Mouse (Mus musculus) embryonic stem cell, embryonic (primary cell): ENCODE data around the gene Sfxn2.

Experiments used
- CTCF ChIA-PET, 4 experiments: fragments of 300-600 bp in 2 of 4; fragments of 350-600 bp in 2 of 4; sonication (Branson Sonifier 250); formaldehyde crosslinking; loops; one replicate each; lab custom pipeline; 2022; ENCODE audit warnings: inconsistent platforms in 2 of 4; lab: Charles Lee
- POLR2A ChIA-PET, 4 experiments: fragments of 300-600 bp in 2 of 4; fragments of 350-600 bp in 2 of 4; sonication (Branson Sonifier 250); formaldehyde crosslinking; loops; one replicate each; lab custom pipeline; 2022; ENCODE audit warnings: antibody characterized with exemption in 4 of 4, inconsistent platforms in 1 of 4; lab: Charles Lee

The Sfxn2 gene

DNA sequence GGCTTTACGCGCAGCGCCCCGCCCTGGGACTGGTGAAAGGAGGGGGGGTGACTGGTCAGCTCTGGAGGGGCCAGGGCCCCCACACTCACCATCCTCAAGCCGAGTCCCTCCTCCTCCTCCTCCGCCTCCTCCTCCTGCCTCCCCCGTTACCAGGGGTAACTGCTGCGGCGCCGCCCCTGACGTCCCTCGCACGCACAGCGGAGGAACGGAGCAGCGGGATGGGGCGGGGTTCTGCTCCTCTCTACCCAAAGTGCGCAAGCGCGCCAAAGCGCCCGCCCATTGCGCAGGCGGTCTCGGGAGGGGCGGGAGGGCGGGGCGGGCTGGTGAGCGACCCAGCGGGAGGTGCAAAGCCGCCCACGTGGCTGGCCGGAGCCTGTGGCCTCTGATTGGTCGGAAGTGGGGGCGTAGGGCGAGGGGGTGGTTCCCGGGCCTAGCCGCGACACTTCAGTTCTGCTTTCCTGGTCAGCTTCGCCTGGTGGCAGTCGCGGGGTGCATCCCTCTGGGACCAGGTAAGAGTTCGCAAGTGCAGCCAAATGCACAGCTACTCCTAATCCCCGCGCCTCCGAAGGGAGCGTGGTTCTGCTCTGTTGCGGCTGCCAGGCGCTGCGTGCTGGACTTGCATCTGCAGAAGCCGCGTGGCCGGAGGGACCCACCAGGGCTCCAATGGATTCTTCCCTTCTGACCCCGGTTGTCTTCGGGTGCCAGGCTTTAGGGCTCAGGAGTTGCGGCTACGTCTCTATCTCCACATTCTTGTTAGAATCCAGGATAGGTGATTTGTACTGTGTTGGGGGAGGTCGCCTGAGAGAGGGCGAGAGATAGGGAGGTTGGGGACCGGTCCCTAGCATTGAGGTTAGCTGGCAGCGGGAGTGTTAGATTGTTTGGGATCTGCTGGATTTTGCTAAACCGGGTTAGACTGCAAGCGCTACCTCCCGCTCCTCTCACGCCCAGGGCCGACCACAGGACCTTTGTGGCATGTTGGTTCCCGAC, at the start of gene Sfxn2, which contains the start of gene Arl3:
Gene Sfxn2, plus strand, starts transcription at position 415 of the 987 bp plus-strand sequence.
Gene Arl3, minus strand, starts transcription at position 248 of the 987 bp plus-strand sequence.
- ChIA-PET POLR2A (interaction anchor here in 3 of 4 experiments (0.5 to 7.0 kb wide), 48 partner anchors 8 to 1235 kb away, joined by 3 to 43 read pairs (median 4); partner anchors contain the start of genes Wbp1l (in 3 of the 3), Cnnm2 (in 1 of the 3), Cyp17a1 (in 1 of the 3) and Sufu (in 1 of the 3)), CTCF (interaction anchor here (0.6 to 2.9 kb wide), 16 partner anchors 10 to 303 kb away, joined by 3 to 14 read pairs (median 4); partner anchors contain the start of gene Wbp1l (in 1 of the 4))

DNA sequence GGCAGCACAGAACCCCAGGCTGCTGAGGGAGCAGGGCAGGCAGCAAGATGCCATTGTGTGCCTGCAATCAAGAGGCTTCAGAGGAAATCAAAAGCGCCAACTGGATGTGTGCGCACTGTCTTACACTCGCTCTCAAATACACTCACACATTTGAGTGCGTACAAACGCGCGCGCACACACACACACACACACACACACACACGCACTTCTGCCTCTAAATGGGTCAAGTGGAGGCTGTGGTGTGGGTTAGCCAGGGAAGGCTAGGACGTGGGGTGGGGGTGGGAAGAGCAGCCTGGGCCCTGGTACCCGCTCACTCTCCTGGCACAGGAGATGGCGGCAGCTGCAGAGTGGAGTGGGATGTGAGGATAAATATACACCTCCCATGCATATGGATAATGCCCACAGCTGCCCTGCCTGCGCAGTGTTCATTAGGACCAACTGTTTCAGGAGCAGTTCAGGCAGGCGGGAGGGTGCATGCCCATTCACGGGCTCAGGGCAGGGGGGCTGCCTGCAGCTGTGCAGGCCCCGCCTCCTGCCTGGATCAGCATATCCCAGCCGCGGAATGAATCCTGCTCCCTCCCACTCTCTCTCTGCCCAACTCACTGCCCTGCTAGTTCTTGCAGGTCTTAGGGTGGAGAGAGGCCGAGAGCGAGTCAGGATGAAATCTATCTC, 49.5 kb upstream of the Sfxn2 start:
- ChIA-PET CTCF (interaction anchor here in 3 of 4 experiments (1.0 to 2.6 kb wide), 10 partner anchors 9 to 387 kb away, joined by 3 to 27 read pairs (median 8); partner anchors contain the start of gene Sufu (in 1 of the 3)), POLR2A (interaction anchor here in 3 of 4 experiments (0.6 to 20.7 kb wide), 35 partner anchors 8 to 455 kb away, joined by 3 to 534 read pairs (median 4); partner anchors contain the start of genes Trim8 (in 2 of the 3), Arl3 (in 1 of the 3), Sfxn2 (in 1 of the 3) and Sufu (in 1 of the 3))

DNA sequence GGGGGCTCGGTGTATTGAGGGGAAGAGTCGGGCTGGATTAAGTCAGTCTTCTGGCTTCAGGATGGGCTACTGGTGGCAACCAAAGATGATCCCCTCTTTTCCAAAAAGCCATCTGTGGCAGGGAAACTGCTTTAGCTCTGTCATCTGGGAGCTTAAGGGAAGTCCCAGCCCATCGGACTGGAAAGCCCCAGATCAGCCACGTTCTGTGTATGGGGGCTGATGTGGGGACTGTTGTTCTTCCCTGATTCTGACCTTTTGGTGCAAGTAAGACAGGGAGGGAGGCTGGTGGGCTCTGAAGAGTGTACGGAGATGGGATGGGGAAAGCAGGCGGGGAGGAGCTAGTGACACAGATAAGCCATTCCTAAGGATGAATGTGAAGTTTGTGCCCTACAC, 49.0 kb upstream of the Sfxn2 start:
- ChIA-PET POLR2A (interaction anchor here (0.6 to 20.7 kb wide), 38 partner anchors 8 to 544 kb away, joined by 3 to 534 read pairs (median 4); partner anchors contain the start of genes Arl3 (in 2 of the 4), Sfxn2 (in 2 of the 4), Sufu (in 2 of the 4) and Trim8 (in 2 of the 4)), CTCF (interaction anchor here (0.5 to 2.6 kb wide), 19 partner anchors 8 to 388 kb away, joined by 3 to 27 read pairs (median 4); partner anchors contain the start of genes Sufu (in 1 of the 4) and Trim8 (in 1 of the 4))

DNA sequence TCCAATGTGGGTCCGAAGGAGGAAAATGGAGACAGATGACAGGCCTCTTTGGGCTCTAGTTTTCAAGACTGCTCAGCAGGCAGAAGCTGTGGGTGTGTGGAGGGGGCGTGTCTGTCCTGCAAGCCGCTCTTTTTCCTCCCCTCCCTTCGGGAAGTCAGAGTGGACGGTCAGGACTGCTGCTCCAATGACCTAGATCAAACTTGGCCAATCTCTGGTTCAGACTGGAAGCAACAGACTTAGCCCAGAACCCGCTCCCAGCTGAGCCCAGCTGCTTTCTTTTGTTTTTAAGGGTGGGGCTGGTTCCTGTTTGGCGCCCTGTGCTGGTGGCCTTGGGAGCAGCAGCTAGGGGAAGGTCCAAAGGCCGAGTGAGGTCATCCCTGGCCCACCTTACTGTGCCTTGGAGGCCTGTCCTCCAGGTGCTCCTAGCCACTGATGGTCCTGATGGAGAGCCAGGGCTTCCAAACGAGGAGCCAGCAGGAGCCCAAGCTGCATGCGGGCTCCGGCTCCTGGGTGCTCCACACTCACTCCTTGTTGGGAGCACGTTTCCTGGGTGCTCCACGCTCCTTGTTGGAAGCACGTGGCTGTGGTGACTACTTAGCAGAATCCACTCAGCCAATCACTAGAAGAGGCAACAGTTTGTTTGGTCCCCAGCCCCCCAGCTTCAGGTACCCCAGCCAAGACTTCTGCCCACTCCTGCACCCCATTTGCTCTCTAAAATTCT, 48.4 kb upstream of the Sfxn2 start:
- CTCF ChIA-PET = interaction anchor here (0.5 to 2.6 kb wide), 18 partner anchors 9 to 388 kb away, joined by 3 to 27 read pairs (median 4); partner anchors contain the start of genes Sufu (in 1 of the 4) and Trim8 (in 1 of the 4)

DNA sequence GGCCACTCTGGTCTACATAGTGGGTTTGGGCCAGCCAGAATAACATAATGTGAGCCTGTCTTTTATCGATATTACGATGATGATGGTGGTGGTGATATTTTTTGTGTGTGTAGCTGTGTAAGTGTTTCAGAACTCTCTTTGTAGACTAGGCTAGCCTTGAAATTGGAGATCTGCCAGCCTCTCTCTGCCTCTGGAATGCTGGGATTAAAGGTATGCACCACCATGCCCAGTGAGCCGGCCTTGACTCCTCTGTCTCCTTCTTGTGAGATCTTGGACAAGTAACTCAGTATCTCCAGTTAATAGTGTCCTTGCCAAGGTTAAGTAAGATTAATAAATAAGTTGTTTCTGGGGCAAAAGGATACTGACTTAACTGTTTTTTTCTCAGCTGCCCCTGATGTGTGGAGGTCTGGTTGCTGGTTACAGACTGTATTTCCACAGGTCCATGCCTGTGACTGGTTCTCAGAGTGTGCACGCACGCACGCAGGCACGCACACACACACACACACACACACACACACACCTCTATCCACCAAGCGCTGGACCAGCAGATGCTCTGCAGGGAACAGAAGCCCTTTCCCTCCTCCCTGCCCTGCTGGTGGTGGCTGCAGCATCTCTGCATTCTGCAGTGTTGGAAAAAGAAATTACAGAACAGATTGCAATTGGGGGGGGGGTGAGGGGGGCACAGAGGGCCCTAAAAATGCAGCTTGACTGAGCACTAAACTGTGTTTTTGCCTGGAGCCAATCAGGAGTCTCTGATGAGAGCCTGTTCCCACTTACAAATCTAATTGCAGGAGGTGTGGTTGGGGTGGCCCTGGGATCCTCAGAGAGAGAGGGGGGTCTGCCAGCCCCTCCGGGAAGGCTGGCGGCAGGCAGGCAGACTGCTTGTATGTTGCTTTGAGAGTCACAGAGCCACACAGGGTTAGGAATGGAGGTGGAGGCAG, 47.2 kb upstream of the Sfxn2 start:
- ChIA-PET CTCF (interaction anchor here in 3 of 4 experiments (0.7 to 2.6 kb wide), 6 partner anchors 8 to 181 kb away, joined by 3 to 27 read pairs (median 4); no protein-coding TSS in a partner anchor), POLR2A (interaction anchor here in 2 of 4 experiments (0.5 to 20.7 kb wide), 13 partner anchors 7 to 542 kb away, joined by 3 to 534 read pairs (median 5); partner anchors contain the start of genes Trim8 (in 2 of the 2), Actr1a (in 1 of the 2) and Taf5 (in 1 of the 2))

More for the DNA sequence above, 48.4 kb upstream of the Sfxn2 start:
- POLR2A ChIA-PET = interaction anchor here (0.5 to 20.7 kb wide), 38 partner anchors 9 to 543 kb away, joined by 3 to 534 read pairs (median 4); partner anchors contain the start of genes Arl3 (in 2 of the 4), Sfxn2 (in 2 of the 4), Sufu (in 2 of the 4) and Trim8 (in 2 of the 4)

DNA sequence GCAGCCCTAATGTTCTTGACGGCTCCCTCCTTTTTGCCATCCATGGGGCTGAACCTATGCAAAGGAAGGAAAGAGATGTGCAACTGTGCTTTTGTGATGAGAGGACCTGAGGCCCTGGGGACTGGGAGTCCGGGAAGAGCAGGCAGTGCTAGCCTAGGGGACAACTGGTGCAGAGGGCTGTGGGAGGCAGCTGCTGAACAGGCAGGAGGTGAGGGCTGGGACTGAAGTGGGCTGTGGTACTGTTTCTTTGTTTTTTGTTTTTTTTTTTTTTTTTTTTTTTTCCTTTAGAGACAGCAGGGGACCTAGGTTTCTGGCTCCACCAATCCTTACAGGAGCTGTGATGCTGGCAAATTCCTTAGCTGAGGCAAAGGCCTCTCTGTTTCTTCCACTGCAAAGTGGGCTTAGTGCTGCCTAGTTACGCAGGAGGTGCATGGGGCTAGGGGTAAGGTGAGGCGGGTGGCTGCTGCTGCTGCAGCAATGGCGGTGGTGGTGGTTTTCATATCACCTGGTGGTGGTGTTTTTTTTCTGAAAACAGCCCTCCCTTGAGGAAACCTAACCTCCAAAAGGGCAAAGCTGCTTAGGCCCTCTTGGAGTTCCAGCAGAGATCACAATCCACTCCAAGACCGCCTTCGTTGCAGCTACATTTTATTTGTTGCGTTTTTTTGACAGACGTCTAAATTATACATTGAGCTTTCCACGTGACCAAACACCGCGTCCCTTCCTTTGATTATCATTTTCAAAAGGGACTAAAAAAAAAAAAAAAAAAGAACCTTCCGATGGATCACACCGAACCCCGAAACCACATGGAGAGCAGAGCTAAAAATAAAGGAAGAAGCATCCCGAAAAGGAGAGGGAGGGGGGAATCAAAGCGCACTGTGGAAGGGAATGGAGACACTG, 45.3 kb upstream of the Sfxn2 start:
- POLR2A ChIA-PET = interaction anchor here (0.6 to 20.7 kb wide), 31 partner anchors 9 to 1523 kb away, joined by 3 to 534 read pairs (median 3); partner anchors contain the start of genes Arl3 (in 1 of the 4), Cuedc2 (in 1 of the 4), Sfxn2 (in 1 of the 4) and Trim8 (in 1 of the 4)
- CTCF ChIA-PET = interaction anchor here in 3 of 4 experiments (0.5 to 3.5 kb wide), 13 partner anchors 11 to 381 kb away, joined by 3 to 28 read pairs (median 5); partner anchors contain the start of gene As3mt (in 1 of the 3)

DNA sequence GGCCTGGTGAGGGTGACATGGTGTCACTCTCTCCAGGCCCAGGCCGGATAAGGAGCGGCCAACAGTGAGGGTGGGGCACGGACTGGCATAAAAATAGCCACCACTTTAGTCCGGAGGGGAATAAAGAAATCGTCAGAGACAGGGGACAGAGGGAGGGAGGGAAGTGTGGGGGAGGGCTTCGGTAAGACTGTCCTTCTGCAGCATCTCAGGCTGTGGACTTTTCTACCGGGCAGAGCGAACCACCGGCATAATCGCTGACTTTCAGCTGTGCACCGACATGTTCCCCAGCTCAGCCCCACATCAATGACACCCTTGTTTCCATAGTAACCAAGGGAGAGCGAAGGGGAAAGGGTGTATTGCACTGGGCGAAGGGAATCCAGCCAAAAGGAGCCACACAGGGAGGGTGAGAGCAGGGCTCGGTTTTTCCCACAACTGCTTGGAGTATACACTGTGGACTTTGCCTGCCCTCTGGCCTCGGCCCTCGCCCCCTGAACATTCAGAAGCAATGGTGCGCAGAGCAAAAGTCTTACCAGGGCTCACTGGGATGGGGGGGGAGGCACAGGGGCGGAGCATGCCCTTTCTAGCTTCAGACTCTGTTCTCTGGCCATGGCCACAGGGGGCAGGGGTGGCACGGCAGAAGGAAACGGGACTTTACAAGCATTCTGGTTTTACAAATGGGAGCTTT, 44.5 kb upstream of the Sfxn2 start:
- POLR2A ChIA-PET = interaction anchor here (0.6 to 20.7 kb wide), 28 partner anchors 9 to 190 kb away, joined by 3 to 534 read pairs (median 4); partner anchors contain the start of genes Arl3 (in 1 of the 4), Cuedc2 (in 1 of the 4), Sfxn2 (in 1 of the 4) and Trim8 (in 1 of the 4)
- CTCF ChIA-PET = interaction anchor here (0.6 to 3.5 kb wide), 15 partner anchors 9 to 637 kb away, joined by 3 to 28 read pairs (median 5); partner anchors contain the start of gene Sufu (in 2 of the 4)

DNA sequence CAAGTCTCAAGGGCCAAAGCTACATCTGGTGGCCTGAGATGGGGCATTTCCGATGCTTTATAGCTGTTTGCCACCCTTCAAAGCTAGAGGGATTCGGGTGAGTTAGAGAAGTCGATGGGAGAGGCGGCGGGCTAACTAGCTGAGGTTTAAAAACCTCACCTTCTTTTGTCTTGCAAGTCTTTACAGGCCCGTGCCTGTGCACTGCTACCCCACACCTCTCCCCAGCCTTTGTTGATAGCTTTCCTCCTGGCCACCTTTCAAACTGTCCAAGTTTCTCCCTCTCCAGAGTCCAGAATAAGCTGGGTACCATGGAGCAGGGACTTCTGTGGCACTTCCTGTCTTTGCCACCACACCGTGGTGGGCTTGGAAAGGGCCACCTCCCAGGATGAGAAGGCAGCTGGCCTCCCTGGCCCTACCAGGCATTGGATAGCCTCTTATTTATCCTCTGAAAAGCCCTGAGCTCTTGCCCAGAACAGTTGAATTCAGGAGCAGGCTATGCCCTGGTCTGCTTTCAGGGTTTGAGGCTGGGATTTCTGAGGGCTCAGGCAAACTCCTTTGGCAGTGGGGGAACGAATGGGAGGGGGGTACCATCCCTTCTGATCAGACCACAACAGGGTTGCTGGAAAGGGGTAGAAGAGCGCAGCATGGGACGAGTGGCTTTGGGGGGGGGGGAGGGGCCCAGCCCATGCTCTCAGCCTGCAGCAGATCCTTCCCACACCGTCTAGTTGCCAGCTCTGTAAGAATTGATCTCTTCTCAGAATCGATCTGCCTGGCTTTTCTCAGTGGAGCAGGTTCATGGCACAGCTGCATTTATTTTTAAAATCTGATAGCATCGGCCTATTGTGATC, 43.3 kb upstream of the Sfxn2 start:
- POLR2A ChIA-PET = interaction anchor here in 3 of 4 experiments (0.6 to 20.7 kb wide), 45 partner anchors 7 to 484 kb away, joined by 3 to 534 read pairs (median 4); partner anchors contain the start of genes Arl3 (in 2 of the 3), Sfxn2 (in 2 of the 3), Sufu (in 1 of the 3) and Trim8 (in 1 of the 3)
- CTCF ChIA-PET = interaction anchor here (0.6 to 3.5 kb wide), 23 partner anchors 8 to 635 kb away, joined by 3 to 28 read pairs (median 4); partner anchors contain the start of gene Sufu (in 3 of the 4)

DNA sequence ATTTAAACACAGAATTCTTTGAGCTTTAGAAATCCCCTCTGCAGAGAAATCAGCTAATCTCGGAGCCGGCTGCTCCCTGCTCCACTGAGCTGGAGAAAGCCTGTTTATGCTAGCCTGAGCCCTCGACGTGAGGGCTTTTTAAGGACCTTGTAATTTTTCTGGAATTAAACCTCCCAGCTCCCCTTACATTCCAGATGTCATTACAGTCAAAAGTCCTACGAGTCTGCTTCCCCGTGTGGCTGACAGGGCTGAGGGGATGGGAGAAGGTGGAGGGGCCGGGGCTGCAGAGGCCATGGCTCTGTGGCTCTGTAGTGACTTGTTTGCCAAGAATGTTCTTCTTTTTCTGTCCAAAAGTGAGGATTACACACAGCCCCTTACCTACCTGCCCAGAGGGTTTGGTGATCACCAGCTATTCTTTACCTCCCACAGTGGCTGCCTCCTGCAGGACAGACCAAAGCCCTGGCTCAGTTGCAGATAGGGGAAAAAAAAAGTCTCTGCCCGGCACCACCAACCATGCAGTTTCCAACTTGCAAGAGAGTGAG, 42.6 kb upstream of the Sfxn2 start:
- POLR2A ChIA-PET = interaction anchor here in 3 of 4 experiments (0.7 to 20.7 kb wide), 28 partner anchors 8 to 306 kb away, joined by 3 to 534 read pairs (median 4); partner anchors contain the start of genes Arl3 (in 1 of the 3), Sfxn2 (in 1 of the 3), Sufu (in 1 of the 3) and Trim8 (in 1 of the 3)
- CTCF ChIA-PET = interaction anchor here (0.8 to 3.5 kb wide), 17 partner anchors 7 to 436 kb away, joined by 3 to 28 read pairs (median 4); partner anchors contain the start of gene Sufu (in 1 of the 4)

DNA sequence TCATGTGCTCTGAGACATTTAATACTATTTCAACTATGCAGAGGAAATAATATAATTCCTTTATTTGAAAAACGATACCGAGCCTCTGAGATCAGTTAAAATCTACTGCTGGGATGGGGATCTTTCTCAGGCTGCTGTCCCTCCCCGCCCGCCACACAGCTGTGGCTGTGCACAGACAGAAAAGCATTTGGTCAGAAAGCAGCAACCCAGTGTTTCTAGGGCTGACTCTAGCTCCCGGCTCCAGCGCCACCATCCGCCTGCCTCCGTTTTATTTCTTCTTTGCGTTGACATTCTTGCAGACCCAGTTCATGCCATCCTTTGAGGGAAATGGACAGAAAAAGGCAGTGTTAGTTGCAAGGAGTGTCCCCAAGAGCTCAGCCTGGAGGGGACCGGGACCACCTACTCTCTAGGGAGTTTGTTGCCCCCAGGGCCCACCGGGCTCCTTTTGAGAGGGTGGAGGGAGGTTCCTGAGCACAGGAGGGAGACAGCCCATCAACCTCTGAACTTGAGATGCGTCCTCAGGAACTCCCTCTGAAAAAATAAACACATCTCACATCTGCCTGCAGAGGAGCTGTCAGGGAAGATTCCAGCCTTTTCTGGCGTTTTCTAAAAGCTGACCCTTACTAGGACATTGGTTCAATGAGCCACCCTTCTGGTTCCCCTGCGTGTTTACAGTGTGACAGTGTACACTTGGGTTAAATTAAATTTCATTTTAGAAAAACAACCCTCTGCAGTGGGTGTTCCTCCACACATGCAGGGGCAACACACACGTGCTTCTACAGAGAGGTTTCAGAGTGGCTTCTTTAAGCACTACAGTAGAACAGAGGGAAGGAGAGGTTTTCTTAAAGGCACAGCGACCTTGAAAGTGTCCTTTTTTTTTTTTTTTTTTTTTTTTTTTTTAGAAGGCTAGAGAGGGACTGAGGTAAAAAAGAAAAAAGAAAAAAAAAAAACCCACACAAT, 41.8 kb upstream of the Sfxn2 start:
- ChIA-PET POLR2A (interaction anchor here (0.7 to 20.7 kb wide), 16 partner anchors 8 to 210 kb away, joined by 3 to 534 read pairs (median 4); partner anchors contain the start of genes Arl3 (in 1 of the 4), Sfxn2 (in 1 of the 4) and Trim8 (in 1 of the 4)), CTCF (interaction anchor here in 3 of 4 experiments (0.8 to 2.1 kb wide), 7 partner anchors 20 to 173 kb away, joined by 3 to 7 read pairs (median 3); no protein-coding TSS in a partner anchor)
